Mouse (Mus musculus) midbrain, embryonic 13.5 days (tissue): ENCODE measurements around the gene Zscan10. TPM values are rescaled to one million over a fixed set of nuclear protein-coding genes. Genes with fewer than 3 reads are reported as not detected.

Experiments used
- ATAC-seq: fragments of 200-750 bp; cut with Nextera tagmentation; 2 replicates; pipeline ENCODE4 v1.8.0; 2017; ENCODE audit warnings: mild to moderate bottlenecking, moderate TSS enrichment, moderate library complexity
- H3K27ac ChIP-seq: fragments of 300-500 bp; sonication (generic); 2 replicates; pipeline ENCODE4 v1.5.1; 2015; ENCODE audit warnings: inconsistent platforms, mild to moderate bottlenecking, moderate library complexity
- H3K27me3 ChIP-seq: fragments of 300-500 bp; sonication (generic); 2 replicates; pipeline ENCODE4 v1.6.1; 2015; ENCODE audit warnings: mild to moderate bottlenecking, inconsistent platforms
- H3K36me3 ChIP-seq: fragments of 300-500 bp; sonication (generic); 2 replicates; pipeline ENCODE4 v1.6.1; 2015; ENCODE audit warnings: mild to moderate bottlenecking, inconsistent platforms
- H3K4me1 ChIP-seq: fragments of 300-500 bp; sonication (generic); replicated peaks from 2 replicates; pipeline ENCODE4 v1.6.1; 2015; ENCODE audit warnings: inconsistent platforms
- H3K4me2 ChIP-seq: fragments of 300-500 bp; sonication (generic); replicated peaks from 2 replicates; pipeline ENCODE4 v1.6.1; 2015; ENCODE audit warnings: moderate library complexity, mild to moderate bottlenecking, inconsistent platforms
- H3K4me3 ChIP-seq: fragments of 300-500 bp; sonication (generic); replicated peaks from 2 replicates; pipeline ENCODE4 v1.5.1; 2015; ENCODE audit warnings: mild to moderate bottlenecking, inconsistent platforms
- H3K9ac ChIP-seq: fragments of 300-500 bp; sonication (generic); replicated peaks from 2 replicates; pipeline ENCODE4 v1.6.1; 2015; ENCODE audit warnings: mild to moderate bottlenecking, inconsistent platforms
- H3K9me3 ChIP-seq: fragments of 300-500 bp; sonication (generic); 2 replicates; pipeline ENCODE4 v1.6.1; 2016; ENCODE audit warnings: mild to moderate bottlenecking, inconsistent platforms
- WGBS: fragments of 180-500 bp; shearing (Covaris S2); methylation state at CpG from one replicate; pipeline ENCODE4 v1.1.7; 2015; 5-methylcytosine and 5-hydroxymethylcytosine counted together
- polyA plus RNA-seq: library from polyadenylated mRNA; unstranded; fragments of >200 nt; fragmentation: Nextera tagmentation; extraction: Ambion mirVana; gene quantifications from 2 replicates; pipeline ENCODE4 v1.2.1, GENCODE M21; 2015

Gene Zscan10
- polyA plus RNA-seq, 1 experiment from 2014 or later: not detected

- no peak for ATAC-seq
- Histone ChIP-seq H3K27me3 (peaks cover 53% of the 10 kb centered on the region), H3K9ac (no peak within 1 kb of the TSS), H3K9me3 (no peaks in the 10 kb centered on the region), H3K36me3 (no peaks in the 10 kb centered on the region), H3K4me2 (no peak within 1 kb of the TSS), H3K4me3 (0 out of 2 replicates have a peak within 1 kb of the TSS, but pooled peaks have one; percentile 5), H3K27ac (no peak within 1 kb of the TSS), H3K4me1 (no peaks in the 10 kb centered on the region)
- 8% methylated on average over 27 of the region's 27 CpGs for WGBS
Measured at GRCm38 (mm10) chr17:23660117-23660875, 59.6 kb downstream of the Zscan10 start, which contains the start of gene Bicdl2. Gene Bicdl2, plus strand, starts transcription at chr17:23660506.

Other genes starting within 250 kb of the Zscan10 start
- not detected in 2 replicates for gene Vmn2r116, start 216.3 kb upstream of the Zscan10 start, polyA plus RNA-seq
- not detected in 2 replicates for gene Vmn2r117, start 121.2 kb upstream of the Zscan10 start, polyA plus RNA-seq
- gene Zfp213, start 36.6 kb upstream of the Zscan10 start, polyA plus RNA-seq: 18.0 and 20.4 TPM in 2 replicates
- 26.6 and 28.7 TPM in 2 replicates for gene Zfp13, start 1.4 kb upstream of the Zscan10 start, polyA plus RNA-seq
- 1.1 TPM in 2 replicates for gene Mmp25, start 44.4 kb downstream of the Zscan10 start, polyA plus RNA-seq
- 0.16 TPM in 1 of 2 replicates, not detected in the other for gene Bicdl2, start 59.6 kb downstream of the Zscan10 start, polyA plus RNA-seq
- gene Hcfc1r1, start 72.7 kb downstream of the Zscan10 start, polyA plus RNA-seq: 84.9 and 90.9 TPM in 2 replicates
- 44.8 and 46.5 TPM in 2 replicates for gene Thoc6, start 73.0 kb downstream of the Zscan10 start, polyA plus RNA-seq
- 1.4 and 2.9 TPM in 2 replicates for gene Tnfrsf12a, start 76.6 kb downstream of the Zscan10 start, polyA plus RNA-seq
- 0.15 and 0.17 TPM in 2 replicates for gene Cldn6, start 78.4 kb downstream of the Zscan10 start, polyA plus RNA-seq
- 0.32 and 1.1 TPM in 2 replicates for gene Cldn9, start 83.2 kb downstream of the Zscan10 start, polyA plus RNA-seq
- gene 1520401A03Rik, start 121.9 kb downstream of the Zscan10 start, polyA plus RNA-seq: 0.30 TPM in 1 of 2 replicates, not detected in the other
- gene Pkmyt1, start 125.5 kb downstream of the Zscan10 start, polyA plus RNA-seq: 21.4 and 26.5 TPM in 2 replicates
- 55.8 and 56.8 TPM in 2 replicates for gene Paqr4, start 140.0 kb downstream of the Zscan10 start, polyA plus RNA-seq
- gene Kremen2, start 145.0 kb downstream of the Zscan10 start, polyA plus RNA-seq: 0.57 and 0.66 TPM in 2 replicates
- 238 and 243 TPM in 2 replicates for gene Flywch1, start 170.7 kb downstream of the Zscan10 start, polyA plus RNA-seq
- 63.9 and 70.5 TPM in 2 replicates for gene Flywch2, start 185.2 kb downstream of the Zscan10 start, polyA plus RNA-seq
- 639 and 664 TPM in 2 replicates for gene Srrm2, start 189.7 kb downstream of the Zscan10 start, polyA plus RNA-seq
- gene Elob, start 228.3 kb downstream of the Zscan10 start, polyA plus RNA-seq: 1,286 and 1,324 TPM in 2 replicates
- 0.30 and 0.36 TPM in 2 replicates for gene Prss33, start 235.2 kb downstream of the Zscan10 start, polyA plus RNA-seq
- not detected in 2 replicates for gene Prss32, start 243.0 kb downstream of the Zscan10 start, polyA plus RNA-seq
- 0.94 and 1.5 TPM in 2 replicates for gene Prss41, start 243.3 kb downstream of the Zscan10 start, polyA plus RNA-seq